Mouse (Mus musculus): Measurements from ENCODE around the gene Gm20509.
A peak's percentile ranks its signal among the peaks of the same experiment; 100 is the strongest.
"Not testable (repeated sequence)": the region's sequence is repeated elsewhere in the genome, so short reads cannot be mapped to it uniquely, and the experiment has no call there.

Gm20509 gene

GRCm38 (mm10) chr9:73102181-73102580 lies at the start of gene Gm20509:
Gene Gm20509, plus strand, starts transcription at chr9:73102470.
- DNase-seq (ENCODE audit: low spot score), result no peak

- no peak for DNase-seq (ENCODE audit: low spot score)
These were observed 46.8 kb upstream of the Gm20509 start for GRCm38 (mm10) chr9:73055441-73055911.

GRCm38 (mm10) chr9:73059224-73059623 lies 43.0 kb upstream of the Gm20509 start:
- DNase-seq (ENCODE audit: low spot score), result no peak

GRCm38 (mm10) chr9:73063621-73064290 lies 38.5 kb upstream of the Gm20509 start:
- DNase-seq (ENCODE audit: low spot score), result no peak

GRCm38 (mm10) chr9:73067086-73067485 lies 35.2 kb upstream of the Gm20509 start:
- DNase-seq (ENCODE audit: low spot score), result no peak

GRCm38 (mm10) chr9:73068230-73068679 lies 34.0 kb upstream of the Gm20509 start:
- DNase-seq (ENCODE audit: low spot score), result no peak

- DNase-seq (ENCODE audit: low spot score), result no peak
These were observed 33.6 kb upstream of the Gm20509 start for GRCm38 (mm10) chr9:73068688-73069087.

- no peak for DNase-seq (ENCODE audit: low spot score)
These were observed 31.2 kb upstream of the Gm20509 start for GRCm38 (mm10) chr9:73070971-73071659.

- DNase-seq (ENCODE audit: low spot score), result no peak
These were observed 29.8 kb upstream of the Gm20509 start for GRCm38 (mm10) chr9:73072426-73072825.

- DNase-seq (ENCODE audit: low spot score), result no peak
These were observed 29.1 kb upstream of the Gm20509 start for GRCm38 (mm10) chr9:73073169-73073568.

GRCm38 (mm10) chr9:73079349-73079748 lies 22.9 kb upstream of the Gm20509 start:
- not testable (repeated sequence) for DNase-seq (ENCODE audit: low spot score)

- DNase-seq (ENCODE audit: low spot score), result no peak
These were observed 22.4 kb upstream of the Gm20509 start for GRCm38 (mm10) chr9:73079801-73080325.

- no peak for DNase-seq (ENCODE audit: low spot score)
These were observed 19.8 kb upstream of the Gm20509 start for GRCm38 (mm10) chr9:73082291-73083000.

GRCm38 (mm10) chr9:73083956-73084355 lies 18.3 kb upstream of the Gm20509 start:
- DNase-seq (ENCODE audit: low spot score), result no peak

GRCm38 (mm10) chr9:73085845-73086244 lies 16.4 kb upstream of the Gm20509 start:
- no peak for DNase-seq (ENCODE audit: low spot score)

GRCm38 (mm10) chr9:73087121-73087520 lies 15.1 kb upstream of the Gm20509 start:
- DNase-seq (ENCODE audit: low spot score), result no peak

- DNase-seq (ENCODE audit: low spot score), result no peak
These were observed 14.7 kb upstream of the Gm20509 start for GRCm38 (mm10) chr9:73087581-73087980.

- DNase-seq (ENCODE audit: low spot score), result no peak
These were observed 12.9 kb upstream of the Gm20509 start for GRCm38 (mm10) chr9:73089222-73089920.

GRCm38 (mm10) chr9:73090121-73090520 lies 12.1 kb upstream of the Gm20509 start:
- no peak for DNase-seq (ENCODE audit: low spot score)

- DNase-seq (ENCODE audit: low spot score), result peak; percentile 67
These were observed 10.5 kb upstream of the Gm20509 start for GRCm38 (mm10) chr9:73091747-73092146.

GRCm38 (mm10) chr9:73094580-73094979 lies 7.7 kb upstream of the Gm20509 start:
- no peak for DNase-seq (ENCODE audit: low spot score)

GRCm38 (mm10) chr9:73097898-73098297 lies 4.4 kb upstream of the Gm20509 start:
- DNase-seq (ENCODE audit: low spot score), result no peak
